Mouse (Mus musculus) MEL-GATA-1-ER (cell line): ENCODE measurements at regions not wholly inside any gene's neighbourhood (a gene's known extent, or its start where the extent isn't known, plus 50 kb on each side); places are given as distances from the start of the nearest gene placed in this dataset.
A peak's percentile ranks its signal among the peaks of the same experiment; 100 is the strongest.

ENCODE experiments used
- DNase-seq: peaks from one replicate; pipeline ENCODE4 v3.0.0-alpha.2; 2012; ENCODE audit warnings: low read depth; ENCODE audit errors: extremely low read depth

- no peak for DNase-seq
These were observed 775.2 kb downstream of the Tmem114 start for GRCm38 (mm10) chr16:7649771-7650170.

GRCm38 (mm10) chr16:7647275-7647926 lies 777.5 kb downstream of the Tmem114 start:
- no peak for DNase-seq

DNA sequence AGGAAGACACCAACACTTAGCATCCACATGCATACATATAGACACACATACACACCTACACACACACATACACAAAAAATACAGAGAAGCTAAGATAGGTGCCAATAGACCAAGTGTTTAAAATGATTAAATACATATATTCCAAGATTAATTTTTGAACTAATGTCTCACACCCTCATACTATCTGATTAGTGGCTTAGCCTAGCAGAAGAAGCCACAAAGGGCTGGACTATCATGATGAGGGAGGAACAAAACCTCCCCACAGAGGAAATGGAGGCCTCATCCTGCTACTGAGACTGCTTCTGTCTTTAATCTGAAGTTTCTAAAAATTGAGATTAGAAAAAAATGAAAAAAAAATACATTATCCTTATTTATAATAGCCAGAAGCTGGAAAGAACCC lies 780.6 kb downstream of the Tmem114 start:
- no peak for DNase-seq

- no peak for DNase-seq
These were observed 785.8 kb downstream of the Tmem114 start for GRCm38 (mm10) chr16:7638955-7639755.

- no peak for DNase-seq
These were observed 786.9 kb downstream of the Tmem114 start for GRCm38 (mm10) chr16:7637993-7638392.

DNA sequence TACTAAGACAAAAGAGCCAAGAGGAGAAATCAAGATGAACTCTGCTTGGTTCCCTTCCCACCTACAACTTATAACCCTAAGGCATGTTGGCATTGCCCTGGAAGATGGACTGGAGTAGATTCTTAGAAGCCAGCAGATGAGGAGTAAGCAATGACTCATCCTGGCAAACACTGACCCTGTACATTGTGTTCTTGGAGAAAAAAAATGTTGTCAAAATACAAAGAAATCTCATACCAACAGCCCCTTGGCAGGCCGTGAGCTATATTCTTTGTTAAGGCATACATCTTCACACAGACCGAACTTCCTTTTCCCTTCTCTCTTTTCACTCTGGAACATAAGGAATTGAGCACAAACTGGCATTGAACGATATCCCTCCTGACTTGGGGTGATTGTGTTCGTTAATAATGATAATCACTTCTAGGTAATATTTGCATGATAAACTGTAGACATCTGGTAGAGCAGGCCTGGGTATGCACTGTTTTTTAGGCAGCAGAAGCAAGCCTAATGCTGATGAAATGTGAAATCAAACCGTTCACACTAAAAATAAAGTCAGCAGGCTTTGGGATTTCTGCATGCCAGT lies 787.7 kb downstream of the Tmem114 start:
- peak; percentile 66 for DNase-seq

GRCm38 (mm10) chr16:7636326-7636725 lies 788.6 kb downstream of the Tmem114 start:
- DNase-seq: no peak

GRCm38 (mm10) chr16:7632474-7632873 lies 792.5 kb downstream of the Tmem114 start:
- no peak for DNase-seq

GRCm38 (mm10) chr16:7628351-7628750 lies 796.6 kb downstream of the Tmem114 start:
- DNase-seq: peak; percentile 72

- DNase-seq: no peak
These were observed 818.3 kb downstream of the Tmem114 start for GRCm38 (mm10) chr16:7606602-7607001.

GRCm38 (mm10) chr16:7602428-7602827 lies 822.5 kb downstream of the Tmem114 start:
- no peak for DNase-seq

DNA sequence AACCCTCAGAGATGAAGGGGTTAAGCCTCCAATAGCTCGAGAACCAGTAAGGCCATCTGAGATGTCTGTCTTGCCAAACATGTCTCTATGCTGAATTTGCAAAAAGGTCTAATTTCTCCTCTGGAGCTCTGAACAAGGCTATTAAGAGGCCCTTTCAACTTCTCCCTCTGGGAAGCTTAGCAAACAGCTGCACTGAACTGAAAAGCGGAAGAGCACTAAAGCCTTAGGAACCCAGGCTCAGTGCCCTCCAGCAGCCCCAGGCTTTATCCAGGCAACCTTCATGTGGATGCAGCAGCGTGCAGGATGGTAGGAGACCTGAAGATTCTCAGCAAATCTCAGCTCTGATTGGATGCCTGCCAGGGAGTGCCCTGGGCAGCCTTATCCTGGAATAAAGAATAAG lies 850.1 kb downstream of the Tmem114 start:
- no peak for DNase-seq

DNA sequence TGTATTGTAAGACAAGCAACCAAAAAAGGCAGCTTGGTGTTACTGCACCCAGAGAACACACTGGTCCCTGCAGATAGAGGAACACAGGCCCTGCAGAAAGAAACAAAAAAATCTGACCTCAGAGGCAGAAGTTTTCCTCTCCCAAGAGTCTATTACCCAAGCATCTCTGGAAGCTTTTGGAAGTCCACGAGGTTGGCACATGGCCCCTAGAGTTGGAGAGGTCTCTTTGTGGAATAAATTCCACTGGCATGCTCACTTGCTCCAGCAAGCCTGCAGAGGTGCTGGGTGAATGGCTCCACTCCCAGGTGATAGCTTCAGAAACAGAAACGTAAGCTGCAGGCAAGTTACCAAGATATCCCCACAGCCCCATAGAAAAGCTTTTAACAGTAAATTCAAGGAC lies 864.1 kb downstream of the Tmem114 start:
- no peak for DNase-seq

GRCm38 (mm10) chr16:7559177-7559576 lies 865.8 kb downstream of the Tmem114 start:
- no peak for DNase-seq

- no peak for DNase-seq
These were observed 866.3 kb downstream of the Tmem114 start for GRCm38 (mm10) chr16:7558637-7559036.

GRCm38 (mm10) chr16:7555911-7556310 lies 869.0 kb downstream of the Tmem114 start:
- no peak for DNase-seq

DNA sequence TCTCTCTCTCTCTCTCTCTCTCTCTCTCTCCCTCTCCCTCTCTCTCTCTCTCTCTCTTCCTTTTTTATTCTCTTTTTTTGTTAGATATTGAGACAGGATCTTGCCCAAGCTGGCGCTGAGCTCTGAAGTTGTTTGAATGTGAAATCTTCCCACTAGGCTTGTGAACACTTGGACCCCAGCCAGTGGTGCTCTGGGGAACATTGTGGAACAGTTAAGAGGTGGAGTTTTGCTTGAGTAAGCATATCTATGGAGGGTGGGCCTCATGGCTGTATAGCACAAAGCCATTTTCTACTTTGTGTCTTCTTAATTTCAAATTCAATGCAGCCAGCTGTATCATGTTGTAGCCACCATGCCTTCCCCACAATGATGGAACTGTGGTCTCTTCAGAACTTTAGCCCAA lies 875.4 kb downstream of the Tmem114 start:
- DNase-seq: no peak

DNA sequence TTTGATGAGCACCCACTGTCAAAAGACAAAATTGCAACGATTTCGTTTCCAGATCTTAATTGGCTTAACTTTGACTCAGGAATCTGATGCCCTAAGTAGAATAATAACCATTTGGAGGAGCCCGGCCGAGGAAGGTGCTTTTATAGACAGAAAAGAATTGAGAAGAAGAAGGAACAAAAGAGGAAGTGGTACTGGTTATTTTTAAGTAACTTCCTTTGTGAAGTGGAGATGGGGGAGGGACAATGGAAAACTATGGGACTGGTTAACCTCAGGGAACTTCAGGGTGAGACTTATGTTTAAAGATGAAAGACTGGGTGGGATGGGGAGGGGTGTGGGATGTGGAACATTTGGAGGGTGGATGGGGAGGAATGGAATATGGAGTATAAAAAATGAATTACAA lies 880.9 kb downstream of the Tmem114 start:
- no peak for DNase-seq

GRCm38 (mm10) chr16:7529811-7530210 lies 895.1 kb downstream of the Tmem114 start:
- no peak for DNase-seq

DNA sequence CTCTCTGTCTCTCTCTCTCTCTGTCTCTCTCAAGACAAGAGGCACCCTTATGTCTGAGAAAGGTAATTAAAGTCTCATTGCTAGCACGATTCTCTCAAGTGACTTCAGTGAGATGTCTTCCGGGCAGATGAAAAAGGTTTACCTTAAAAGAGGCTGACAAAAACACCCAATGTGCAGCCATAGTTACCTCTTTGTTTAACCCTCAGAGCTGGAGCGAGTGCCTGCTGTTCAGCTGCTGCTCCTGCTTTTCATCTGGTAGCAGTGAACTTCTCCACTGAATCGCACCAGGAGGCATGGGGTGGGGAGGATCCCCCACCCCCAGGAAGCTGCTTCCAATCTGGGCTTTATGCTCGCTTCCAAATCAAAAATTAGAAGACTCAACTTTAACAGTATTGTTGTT lies 896.0 kb downstream of the Tmem114 start:
- DNase-seq: no peak

DNA sequence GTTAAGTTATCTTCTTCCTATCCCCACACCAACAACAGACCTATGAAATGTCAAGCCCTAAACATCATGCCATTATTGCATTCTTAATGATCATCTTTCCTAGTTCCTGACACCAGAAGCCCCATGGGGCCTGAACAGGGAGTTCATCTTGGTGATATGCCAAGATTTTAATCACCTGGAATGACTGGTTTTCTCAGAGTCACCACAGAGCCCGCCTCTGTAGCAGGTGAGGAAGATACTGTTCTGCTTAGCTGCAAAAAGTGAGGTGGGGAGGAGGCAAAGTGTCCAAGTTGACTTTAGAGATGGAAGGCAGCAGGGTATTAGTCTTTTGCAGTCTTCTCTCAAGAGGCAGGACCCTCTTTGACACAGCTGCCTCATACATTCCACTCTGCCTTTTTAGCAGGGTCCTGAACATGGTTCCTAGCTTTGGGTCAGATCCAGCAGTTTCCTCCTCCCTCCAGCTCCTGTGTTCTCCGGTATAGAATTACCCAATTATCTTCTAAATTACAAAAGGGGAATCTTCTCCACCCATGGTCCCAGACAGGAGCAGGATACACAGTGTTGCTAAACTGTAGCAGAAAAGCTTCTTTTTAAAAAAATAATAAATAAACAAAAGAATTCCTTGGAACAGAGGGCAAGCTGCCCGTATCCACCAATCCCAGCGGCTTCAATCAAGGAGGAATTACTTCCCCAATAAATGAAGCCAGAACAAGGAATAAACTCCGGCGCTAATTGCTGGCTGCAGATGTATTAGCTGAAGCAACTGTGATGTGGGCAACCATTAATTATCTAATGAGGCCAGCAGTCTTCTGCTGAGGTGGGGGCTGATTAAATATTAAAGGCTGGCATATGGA lies 896.8 kb downstream of the Tmem114 start:
- no peak for DNase-seq

DNA sequence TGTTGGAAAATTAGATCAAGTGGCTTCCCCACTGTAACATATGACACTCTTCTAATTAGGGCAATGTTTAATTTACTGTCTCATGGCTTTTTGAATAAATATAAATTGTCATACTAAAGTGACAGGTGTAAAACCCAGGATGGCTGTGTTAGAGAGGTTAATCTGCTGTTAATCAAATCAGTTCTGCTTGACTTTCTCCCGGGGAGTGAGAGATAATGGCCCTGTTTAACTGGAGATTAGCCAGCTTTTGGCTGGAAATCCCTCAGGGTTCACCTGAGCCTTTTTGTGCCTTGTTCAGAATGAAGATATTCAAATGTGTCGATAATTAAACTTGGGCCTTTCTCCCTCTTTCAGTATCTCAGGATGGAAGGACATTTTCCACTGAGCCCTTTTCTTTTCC lies 906.2 kb downstream of the Tmem114 start:
- no peak for DNase-seq
